Mouse (Mus musculus) neural tube, embryonic 14.5 days (tissue): ENCODE data around the gene AL607142.1. TPM values are rescaled to one million over a fixed set of nuclear protein-coding genes. Genes with fewer than 3 reads are reported as not detected.

Experiments used
- ATAC-seq: fragments of 200-750 bp; cut with Nextera tagmentation; 2 replicates; pipeline ENCODE4 v1.8.0; 2017; ENCODE audit warnings: low read depth, mild to moderate bottlenecking, moderate TSS enrichment, moderate library complexity
- H3K27ac ChIP-seq: fragments of 300-500 bp; sonication (generic); 2 replicates; pipeline ENCODE4 v1.5.1; 2014; ENCODE audit warnings: low read depth, mild to moderate bottlenecking, control low read depth, low read length, moderate library complexity, mixed read lengths
- H3K27me3 ChIP-seq: fragments of 300-500 bp; sonication (generic); 2 replicates; pipeline ENCODE4 v1.6.1; 2014; ENCODE audit warnings: low read length; ENCODE audit not compliant: control insufficient read depth, insufficient read depth
- H3K36me3 ChIP-seq: fragments of 300-500 bp; sonication (generic); 2 replicates; pipeline ENCODE4 v1.6.1; 2014; ENCODE audit warnings: low read length, mixed read lengths; ENCODE audit not compliant: control insufficient read depth, insufficient read depth
- H3K4me1 ChIP-seq: fragments of 300-500 bp; sonication (generic); 2 replicates; pipeline ENCODE4 v1.6.1; 2014; ENCODE audit warnings: low read length; ENCODE audit not compliant: control insufficient read depth, insufficient read depth
- H3K4me2 ChIP-seq: fragments of 300-500 bp; sonication (generic); 2 replicates; pipeline ENCODE4 v1.6.1; 2014; ENCODE audit warnings: mild to moderate bottlenecking, low read depth, low read length, control low read depth
- H3K4me3 ChIP-seq: fragments of 300-500 bp; sonication (generic); 2 replicates; pipeline ENCODE4 v1.5.1; 2014; ENCODE audit warnings: low read depth, low read length, control low read depth, mixed read lengths
- H3K9ac ChIP-seq: fragments of 300-500 bp; sonication (generic); replicated peaks from 2 replicates; pipeline ENCODE4 v1.6.1; 2014; ENCODE audit warnings: low read depth, mild to moderate bottlenecking, control low read depth, low read length, mixed read lengths
- H3K9me3 ChIP-seq: fragments of 300-500 bp; sonication (generic); 2 replicates; pipeline ENCODE4 v1.6.1; 2016; ENCODE audit warnings: low read length; ENCODE audit not compliant: control insufficient read depth
- WGBS: fragments of 180-500 bp; shearing (Covaris S2); extraction: QIAGEN DNeasy Blood & Tissue Kit; methylation state at CpG from one replicate; pipeline ENCODE4 v1.1.7; 2014; 5-methylcytosine and 5-hydroxymethylcytosine counted together
- polyA plus RNA-seq: library from polyadenylated mRNA; unstranded; fragments of >200 nt; fragmentation: Nextera tagmentation; extraction: Ambion mirVana; gene quantifications from 2 replicates; pipeline ENCODE4 v1.2.1, GENCODE M21; 2014

Gene AL607142.1
- polyA plus RNA-seq, 1 experiment from 2014 or later = not detected

- no peak overlapping the region for H3K4me2 ChIP-seq
- H3K36me3 ChIP-seq = no peaks in the 10 kb centered on the region
- H3K4me1 ChIP-seq = no peaks in the 10 kb centered on the region
- H3K27me3 ChIP-seq = no peaks in the 10 kb centered on the region
- H3K4me3 ChIP-seq = no peak overlapping the region
- ATAC-seq = no peak
- H3K9me3 ChIP-seq = no peaks in the 10 kb centered on the region
- no peak overlapping the region for H3K9ac ChIP-seq
- H3K27ac ChIP-seq = no peak overlapping the region
Observed at GRCm38 (mm10) chr4:120052481-120052880, 12.3 kb upstream of the AL607142.1 start.

GRCm38 (mm10) chr4:120053026-120054005 lies 11.5 kb upstream of the AL607142.1 start:
- WGBS = 94% methylated on average over 11 of the region's 11 CpGs

GRCm38 (mm10) chr4:120054145-120054544 lies 10.7 kb upstream of the AL607142.1 start:
- WGBS = 75% methylated on average over 9 of the region's 9 CpGs
- H3K4me1 ChIP-seq = no peaks in the 10 kb centered on the region
- no peaks in the 10 kb centered on the region for H3K27me3 ChIP-seq

More at GRCm38 (mm10) chr4:120053026-120054005, 11.5 kb upstream of the AL607142.1 start:
- Histone ChIP-seq H3K27ac (no peak overlapping the region), H3K36me3 (no peaks in the 10 kb centered on the region), H3K4me2 (no peak overlapping the region), H3K4me1 (no peaks in the 10 kb centered on the region), H3K9ac (no peak overlapping the region), H3K27me3 (no peaks in the 10 kb centered on the region), H3K4me3 (no peak overlapping the region), H3K9me3 (no peaks in the 10 kb centered on the region)
- ATAC-seq = no peak

GRCm38 (mm10) chr4:120056451-120056850 lies 8.3 kb upstream of the AL607142.1 start:
- Histone ChIP-seq H3K36me3 (no peaks in the 10 kb centered on the region), H3K9ac (no peak overlapping the region), H3K4me2 (no peak overlapping the region), H3K9me3 (no peaks in the 10 kb centered on the region), H3K4me1 (no peaks in the 10 kb centered on the region), H3K27me3 (no peaks in the 10 kb centered on the region), H3K27ac (no peak overlapping the region), H3K4me3 (no peak overlapping the region)
- no peak for ATAC-seq
- 95% methylated on average over 9 of the region's 9 CpGs for WGBS

More at GRCm38 (mm10) chr4:120054145-120054544, 10.7 kb upstream of the AL607142.1 start:
- no peak for ATAC-seq
- Histone ChIP-seq H3K9me3 (no peaks in the 10 kb centered on the region), H3K27ac (no peak overlapping the region), H3K4me3 (no peak overlapping the region), H3K4me2 (no peak overlapping the region), H3K9ac (no peak overlapping the region), H3K36me3 (no peaks in the 10 kb centered on the region)

GRCm38 (mm10) chr4:120057529-120057928 lies 7.3 kb upstream of the AL607142.1 start:
- ATAC-seq = no peak
- Histone ChIP-seq H3K4me3 (no peak overlapping the region), H3K27me3 (no peaks in the 10 kb centered on the region), H3K36me3 (no peaks in the 10 kb centered on the region), H3K4me2 (no peak overlapping the region), H3K9ac (no peak overlapping the region), H3K9me3 (no peaks in the 10 kb centered on the region), H3K4me1 (no peaks in the 10 kb centered on the region), H3K27ac (no peak overlapping the region)
- WGBS = 63% methylated on average over 8 of the region's 8 CpGs

- H3K27ac ChIP-seq = no peak overlapping the region
- no peaks in the 10 kb centered on the region for H3K4me1 ChIP-seq
- H3K27me3 ChIP-seq = no peaks in the 10 kb centered on the region
- 84% methylated on average over 3 of the region's 3 CpGs for WGBS
- H3K36me3 ChIP-seq = no peaks in the 10 kb centered on the region
- H3K4me2 ChIP-seq = no peak overlapping the region
- no peak overlapping the region for H3K9ac ChIP-seq
- H3K4me3 ChIP-seq = no peak overlapping the region
- H3K9me3 ChIP-seq = no peaks in the 10 kb centered on the region
- no peak for ATAC-seq
Observed at GRCm38 (mm10) chr4:120058157-120058556, 6.6 kb upstream of the AL607142.1 start.

- Histone ChIP-seq H3K4me3 (no peak overlapping the region), H3K36me3 (no peaks in the 10 kb centered on the region), H3K4me2 (no peak overlapping the region), H3K9ac (no peak overlapping the region), H3K9me3 (no peaks in the 10 kb centered on the region), H3K27ac (no peak overlapping the region), H3K4me1 (no peaks in the 10 kb centered on the region), H3K27me3 (no peaks in the 10 kb centered on the region)
- WGBS = 83% methylated on average over 10 of the region's 10 CpGs
- no peak for ATAC-seq
Observed at GRCm38 (mm10) chr4:120058794-120059193, 6.0 kb upstream of the AL607142.1 start.

GRCm38 (mm10) chr4:120061727-120062126 lies 3.1 kb upstream of the AL607142.1 start:
- H3K9ac ChIP-seq = no peak overlapping the region
- no peak overlapping the region for H3K4me3 ChIP-seq
- H3K4me2 ChIP-seq = no peak overlapping the region
- H3K36me3 ChIP-seq = no peaks in the 10 kb centered on the region
- no peaks in the 10 kb centered on the region for H3K27me3 ChIP-seq
- no peak for ATAC-seq
- H3K9me3 ChIP-seq = no peaks in the 10 kb centered on the region
- no peak overlapping the region for H3K27ac ChIP-seq
- WGBS = 92% methylated on average over 6 of the region's 6 CpGs
- no peaks in the 10 kb centered on the region for H3K4me1 ChIP-seq

- no peak overlapping the region for H3K4me3 ChIP-seq
- no peak for ATAC-seq
- no peak overlapping the region for H3K27ac ChIP-seq
- 83% methylated on average over 6 of the region's 6 CpGs for WGBS
- no peak overlapping the region for H3K9ac ChIP-seq
- no peaks in the 10 kb centered on the region for H3K4me1 ChIP-seq
- no peaks in the 10 kb centered on the region for H3K9me3 ChIP-seq
- H3K27me3 ChIP-seq = no peaks in the 10 kb centered on the region
- no peak overlapping the region for H3K4me2 ChIP-seq
- no peaks in the 10 kb centered on the region for H3K36me3 ChIP-seq
Observed at GRCm38 (mm10) chr4:120062198-120062597, 2.6 kb upstream of the AL607142.1 start.
